Mouse (Mus musculus) stomach, embryonic 16.5 days (tissue): ENCODE results near the gene Dtx2. TPM values are rescaled to one million over a fixed set of nuclear protein-coding genes. Genes with fewer than 3 reads are reported as not detected.

Source experiments
- ATAC-seq: fragments of 200-750 bp; cut with Nextera tagmentation; 2 replicates; pipeline ENCODE4 v1.8.0; 2017; ENCODE audit warnings: moderate number of reproducible peaks, moderate TSS enrichment; ENCODE audit not compliant: insufficient read depth, low FRiP score
- H3K27ac ChIP-seq: fragments of 300-500 bp; sonication (generic); 2 replicates; pipeline ENCODE4 v1.5.1; 2014; ENCODE audit warnings: low read length
- H3K27me3 ChIP-seq: fragments of 300-500 bp; sonication (generic); 2 replicates; pipeline ENCODE4 v1.6.1; 2014; ENCODE audit warnings: low read length, control low read depth, mixed read lengths; ENCODE audit not compliant: control insufficient read depth, insufficient read depth
- H3K36me3 ChIP-seq: fragments of 300-500 bp; sonication (generic); 2 replicates; pipeline ENCODE4 v1.6.1; 2014; ENCODE audit warnings: low read length; ENCODE audit not compliant: control insufficient read depth, insufficient read depth
- H3K4me1 ChIP-seq: fragments of 300-500 bp; sonication (generic); 2 replicates; pipeline ENCODE4 v1.6.1; 2014; ENCODE audit warnings: low read length, control low read depth, mixed read lengths; ENCODE audit not compliant: control insufficient read depth, insufficient read depth
- H3K4me2 ChIP-seq: fragments of 300-500 bp; sonication (generic); 2 replicates; pipeline ENCODE4 v1.6.1; 2014; ENCODE audit warnings: low read depth, low read length, mixed read lengths
- H3K4me3 ChIP-seq: fragments of 300-500 bp; sonication (generic); replicated peaks from 2 replicates; pipeline ENCODE4 v1.5.1; 2014; ENCODE audit warnings: mild to moderate bottlenecking, low read length
- H3K9ac ChIP-seq: fragments of 300-500 bp; sonication (generic); 2 replicates; pipeline ENCODE4 v1.6.1; 2014; ENCODE audit warnings: low read length
- H3K9me3 ChIP-seq: fragments of 300-500 bp; sonication (generic); replicated peaks from 2 replicates; pipeline ENCODE4 v1.6.1; 2016; ENCODE audit warnings: low read length, control low read depth; ENCODE audit not compliant: control insufficient read depth
- WGBS: fragments of 180-500 bp; shearing (Covaris S2); extraction: QIAGEN DNeasy Blood & Tissue Kit; methylation state at CpG from one replicate; pipeline ENCODE4 v1.1.7; 2014; 5-methylcytosine and 5-hydroxymethylcytosine counted together
- polyA plus RNA-seq: library from polyadenylated mRNA; unstranded; fragments of >200 nt; fragmentation: Nextera tagmentation; extraction: Ambion mirVana; gene quantifications from 2 replicates; pipeline ENCODE4 v1.2.1, GENCODE M21; 2015

The Dtx2 gene
- polyA plus RNA-seq, 1 experiment from 2014 or later, result 24.5 TPM

- H3K9me3 ChIP-seq, result no peaks in the 10 kb centered on the region
- ATAC-seq, result peak; percentile 90
- no peaks in the 10 kb centered on the region for H3K27me3 ChIP-seq
- peak overlapping the region; percentile 42 for H3K4me3 ChIP-seq
- peaks cover 3% of the 10 kb centered on the region; the same call in 1 of the 2 replicates for H3K36me3 ChIP-seq
- peak overlapping the region; percentile 61 for H3K4me2 ChIP-seq
- 7% methylated on average over 28 of the region's 28 CpGs for WGBS
- H3K4me1 ChIP-seq, result peaks cover 26% of the 10 kb centered on the region
- peak overlapping the region; percentile 97 for H3K27ac ChIP-seq
- H3K9ac ChIP-seq, result peak overlapping the region; percentile 72
These were observed 37.2 kb upstream of the Dtx2 start for GRCm38 (mm10) chr5:135957207-135957974.

GRCm38 (mm10) chr5:135958367-135958766 lies 36.2 kb upstream of the Dtx2 start:
- Histone ChIP-seq H3K27me3 (no peaks in the 10 kb centered on the region), H3K9me3 (no peaks in the 10 kb centered on the region), H3K36me3 (peaks cover 3% of the 10 kb centered on the region; the same call in 1 of the 2 replicates), H3K4me3 (no peak overlapping the region), H3K27ac (peak overlapping the region; percentile 95), H3K9ac (no peak overlapping the region), H3K4me2 (peak overlapping the region; percentile 61), H3K4me1 (peaks cover 26% of the 10 kb centered on the region)
- WGBS, result 89% methylated on average over 4 of the region's 4 CpGs
- ATAC-seq, result no peak

- peaks cover 3% of the 10 kb centered on the region; the same call in 1 of the 2 replicates for H3K36me3 ChIP-seq
- no peak for ATAC-seq
- 93% methylated on average over 7 of the region's 7 CpGs for WGBS
These were observed 34.7 kb upstream of the Dtx2 start for GRCm38 (mm10) chr5:135959911-135960310.

GRCm38 (mm10) chr5:135960909-135961635 lies 33.5 kb upstream of the Dtx2 start:
- Histone ChIP-seq H3K27ac (peak overlapping the region; percentile 99; the same call in 1 of the 2 replicates), H3K4me2 (peak overlapping the region; percentile 95; the same call in 1 of the 2 replicates), H3K36me3 (peaks cover 3% of the 10 kb centered on the region; the same call in 1 of the 2 replicates), H3K9ac (no peak overlapping the region; the same call in 1 of the 2 replicates), H3K4me3 (no peak overlapping the region), H3K27me3 (no peaks in the 10 kb centered on the region), H3K4me1 (peaks cover 32% of the 10 kb centered on the region), H3K9me3 (no peaks in the 10 kb centered on the region)
- WGBS, result 96% methylated on average over 15 of the region's 15 CpGs
- no peak for ATAC-seq

More at GRCm38 (mm10) chr5:135959911-135960310, 34.7 kb upstream of the Dtx2 start:
- Histone ChIP-seq H3K4me1 (peaks cover 27% of the 10 kb centered on the region), H3K27me3 (no peaks in the 10 kb centered on the region), H3K9me3 (no peaks in the 10 kb centered on the region), H3K4me3 (no peak overlapping the region), H3K4me2 (no peak overlapping the region), H3K27ac (no peak overlapping the region), H3K9ac (no peak overlapping the region)

- peaks cover 26% of the 10 kb centered on the region for H3K4me1 ChIP-seq
- H3K9ac ChIP-seq, result peak overlapping the region; percentile 73
- H3K36me3 ChIP-seq, result peaks cover 3% of the 10 kb centered on the region; the same call in 1 of the 2 replicates
- H3K27me3 ChIP-seq, result no peaks in the 10 kb centered on the region
- no peak for ATAC-seq
- peak overlapping the region; percentile 95 for H3K4me2 ChIP-seq
- WGBS, result under 1% methylated on average over 11 of the region's 11 CpGs
- H3K4me3 ChIP-seq, result peak overlapping the region; percentile 75
- H3K27ac ChIP-seq, result peak overlapping the region; percentile 99
- no peaks in the 10 kb centered on the region for H3K9me3 ChIP-seq
These were observed 32.5 kb upstream of the Dtx2 start for GRCm38 (mm10) chr5:135962125-135962491.

- H3K4me2 ChIP-seq, result peak overlapping the region; percentile 95
- peak overlapping the region; percentile 95 for H3K9ac ChIP-seq
- no peaks in the 10 kb centered on the region for H3K27me3 ChIP-seq
- H3K4me3 ChIP-seq, result peak overlapping the region; percentile 75
- peaks cover 24% of the 10 kb centered on the region for H3K4me1 ChIP-seq
- H3K9me3 ChIP-seq, result no peaks in the 10 kb centered on the region
- H3K36me3 ChIP-seq, result peaks cover 3% of the 10 kb centered on the region; the same call in 1 of the 2 replicates
- H3K27ac ChIP-seq, result peak overlapping the region; percentile 99
- WGBS, result under 1% methylated on average over 64 of the region's 64 CpGs
- ATAC-seq, result peak; percentile 93
These were observed 31.9 kb upstream of the Dtx2 start for GRCm38 (mm10) chr5:135962492-135963279.

GRCm38 (mm10) chr5:135963280-135963627 lies 31.3 kb upstream of the Dtx2 start:
- Histone ChIP-seq H3K4me2 (peak overlapping the region; percentile 95), H3K9ac (peak overlapping the region; percentile 95), H3K36me3 (peaks cover 3% of the 10 kb centered on the region; the same call in 1 of the 2 replicates), H3K4me3 (peak overlapping the region; percentile 75), H3K27ac (peak overlapping the region; percentile 95), H3K9me3 (no peaks in the 10 kb centered on the region), H3K27me3 (no peaks in the 10 kb centered on the region), H3K4me1 (peaks cover 18% of the 10 kb centered on the region)
- ATAC-seq, result no peak
- 5% methylated on average over 6 of the region's 6 CpGs for WGBS

- WGBS, result 9% methylated on average over 24 of the region's 24 CpGs
- Histone ChIP-seq H3K36me3 (peaks cover 3% of the 10 kb centered on the region; the same call in 1 of the 2 replicates), H3K4me2 (peak overlapping the region; percentile 52), H3K9ac (peak overlapping the region; percentile 48), H3K27me3 (no peaks in the 10 kb centered on the region), H3K27ac (peak overlapping the region; percentile 56; the same call in 1 of the 2 replicates), H3K4me3 (peak overlapping the region; percentile 35), H3K4me1 (peaks cover 18% of the 10 kb centered on the region), H3K9me3 (no peaks in the 10 kb centered on the region)
- ATAC-seq, result no peak
These were observed 29.1 kb upstream of the Dtx2 start for GRCm38 (mm10) chr5:135965501-135965930.
